30 mouse cellular contexts compared by ENCODE assay signal in genomic region chr11:4591811-4592210, GRCm38 (mm10). TPM values are rescaled to one million over a fixed set of nuclear protein-coding genes. Genes with fewer than 3 reads are reported as not detected.
A peak's percentile ranks its signal among the peaks of the same experiment; 100 is the strongest.
DNase-seq lines count a peak whose midpoint lies in the region; ATAC-seq and TF ChIP-seq lines count a peak whose summit lies in the region.
"Had no signal": no experiment of that assay in that cellular context is flagged by ENCODE, and none has a peak within 500 bp of the region (broad histone marks: within the 10 kb centered on the region; RNA-seq: fewer than 3 reads in every experiment).

No protein-coding gene starts in this region.

- H3K79me2 ChIP-seq in CH12.LX (replicated peaks; ENCODE audit: control insufficient read depth, extremely low read depth, insufficient read depth, poor library complexity, severe bottlenecking) = peaks cover 61% of the 10 kb centered on the region

- H3K4me1 ChIP-seq in hindbrain, embryonic 14.5 days (replicated peaks; ENCODE audit: control insufficient read depth, insufficient read depth, low read length) = peaks cover 27% of the 10 kb centered on the region
- peaks cover 24% of the 10 kb centered on the region for H3K4me1 ChIP-seq in hindbrain, embryonic 13.5 days (replicated peaks)
- H3K4me1 ChIP-seq in CH12.LX (ENCODE audit: control insufficient read depth in 1 of 2, insufficient read depth in 2 of 2) = peaks cover 8 to 43% of the 10 kb centered on the region in 2 experiments
- peaks cover 11% of the 10 kb centered on the region for H3K4me1 ChIP-seq in brown adipose tissue, adult 24 weeks (ENCODE audit: control insufficient read depth, insufficient read depth, insufficient read length, low read length)
- H3K4me1 ChIP-seq in liver, embryonic 16.5 days (ENCODE audit: control insufficient read depth, low read depth, low read length) = peaks cover 17% of the 10 kb centered on the region

- H3K9ac ChIP-seq in hindbrain, embryonic 14.5 days = no peak overlapping the region
- H3K9ac ChIP-seq in hindbrain, embryonic 13.5 days = no peak overlapping the region
- no peak overlapping the region; the same call in 1 of the 2 replicates for H3K9ac ChIP-seq in CH12.LX (ENCODE audit: insufficient read depth, low read depth)
- H3K9ac ChIP-seq in liver, embryonic 16.5 days (ENCODE audit: low read depth, low read length) = peak overlapping the region; percentile 29
- H3K9ac ChIP-seq: forebrain, embryonic 15.5 days; hindbrain, embryonic 12.5 days; lung, embryonic 14.5 days; midbrain, embryonic 15.5 days; stomach, embryonic 15.5 days had no signal

- TF ChIP-seq RAD21 in CH12.LX (IDR thresholded peaks at IDR 0.05; ENCODE audit: low read depth, low read length) = no peak

- in situ Hi-C loops in CH12.LX (cut with MboI; ENCODE audit: low pct_ligation_motif_present, low pct_unique_long_range_greater_than_20kb, low sequenced_read_pairs) = no loop called here

- dilution Hi-C loops in CH12.LX (cut with MboI; ENCODE audit: extremely low pct_ligation_motif_present, extremely low pct_unique_long_range_greater_than_20kb, low sequenced_read_pairs) = no loop called here

- no peaks in the 10 kb centered on the region for H3K9me3 ChIP-seq in hindbrain, embryonic 14.5 days (ENCODE audit: control insufficient read depth, low read length)
- no peaks in the 10 kb centered on the region for H3K9me3 ChIP-seq in hindbrain, embryonic 13.5 days
- H3K9me3 ChIP-seq in CH12.LX (replicated peaks; ENCODE audit: low read length) = no peaks in the 10 kb centered on the region
- no peaks in the 10 kb centered on the region for H3K9me3 ChIP-seq in liver, embryonic 16.5 days (replicated peaks; ENCODE audit: control insufficient read depth, low read length)
- H3K9me3 ChIP-seq: forebrain, embryonic 15.5 days; hindbrain, embryonic 12.5 days; midbrain, embryonic 15.5 days; stomach, embryonic 15.5 days had no signal

- no peak for ATAC-seq in hindbrain, embryonic 14.5 days (ENCODE audit: low FRiP score)
- no peak for ATAC-seq in hindbrain, embryonic 13.5 days (ENCODE audit: low FRiP score)
- ATAC-seq in liver, embryonic 16.5 days (ENCODE audit: low read depth) = no peak
- ATAC-seq: activated CD4-positive, CD25-positive, alpha-beta regulatory T cell, adult 4 months; forebrain, embryonic 15.5 days; midbrain, embryonic 15.5 days had no signal

- TF ChIP-seq CTCF in CH12.LX (conservative IDR thresholded peaks at IDR 0.05 in 1 of 2, IDR thresholded peaks at IDR 0.05 in 1 of 2; ENCODE audit: low read depth in 2 of 2, low read length in 2 of 2) = no peak

- H3K36me3 ChIP-seq in hindbrain, embryonic 14.5 days (replicated peaks; ENCODE audit: control insufficient read depth, insufficient read depth) = no peaks in the 10 kb centered on the region
- H3K36me3 ChIP-seq in hindbrain, embryonic 13.5 days = no peaks in the 10 kb centered on the region
- H3K36me3 ChIP-seq in CH12.LX (replicated peaks in 1 of 2; ENCODE audit: control insufficient read depth in 1 of 2, insufficient read depth in 1 of 2, low read length in 1 of 2) = peaks cover 0 to 20% of the 10 kb centered on the region in 2 experiments
- H3K36me3 ChIP-seq in liver, embryonic 16.5 days (ENCODE audit: control insufficient read depth, insufficient read depth) = peaks cover 4% of the 10 kb centered on the region; the same call in 1 of the 2 replicates
- H3K36me3 ChIP-seq: forebrain, embryonic 15.5 days; hindbrain, embryonic 12.5 days; midbrain, embryonic 15.5 days; stomach, embryonic 15.5 days had no signal

- no peak for TF ChIP-seq EP300 in CH12.LX (IDR thresholded peaks at IDR 0.05; ENCODE audit: low read length)

- no peak overlapping the region for H3K4me3 ChIP-seq in hindbrain, embryonic 14.5 days (replicated peaks; ENCODE audit: low read length)
- no peak overlapping the region for H3K4me3 ChIP-seq in hindbrain, embryonic 13.5 days
- no peak overlapping the region for H3K4me3 ChIP-seq in CH12.LX (replicated peaks in 1 of 3; ENCODE audit: low read depth in 2 of 3, low read length in 2 of 3, poor library complexity in 1 of 3)
- peak overlapping the region; percentile 14; the same call in 1 of the 2 replicates for H3K4me3 ChIP-seq in brown adipose tissue, adult 24 weeks (ENCODE audit: insufficient read depth, low read depth, low read length)
- peak overlapping the region; percentile 42 for H3K4me3 ChIP-seq in liver, embryonic 16.5 days (ENCODE audit: low read depth, low read length)
- H3K4me3 ChIP-seq: forebrain, embryonic 15.5 days; hindbrain, embryonic 12.5 days; midbrain, embryonic 15.5 days; myocyte; stomach, embryonic 15.5 days had no signal

- H3K27ac ChIP-seq in hindbrain, embryonic 14.5 days = no peak overlapping the region
- H3K27ac ChIP-seq in hindbrain, embryonic 13.5 days = no peak overlapping the region
- H3K27ac ChIP-seq in CH12.LX (ENCODE audit: insufficient read depth, low read depth) = no peak overlapping the region
- no peak overlapping the region; the same call in 1 of the 2 replicates for H3K27ac ChIP-seq in brown adipose tissue, adult 24 weeks (replicated peaks; ENCODE audit: low read depth, low read length)
- 0 out of 2 replicates have a peak overlapping the region, but pooled peaks have one; percentile 22 for H3K27ac ChIP-seq in liver, embryonic 16.5 days (ENCODE audit: low read length)
- H3K27ac ChIP-seq: forebrain, embryonic 15.5 days; hindbrain, embryonic 12.5 days; midbrain, embryonic 15.5 days; stomach, embryonic 15.5 days had no signal

- H3K4me2 ChIP-seq in hindbrain, embryonic 14.5 days (replicated peaks) = peak overlapping the region; percentile 70; the same call in 1 of the 2 replicates
- H3K4me2 ChIP-seq in hindbrain, embryonic 13.5 days = no peak overlapping the region
- peak overlapping the region; percentile 88 for H3K4me2 ChIP-seq in CH12.LX (ENCODE audit: insufficient read depth, low read depth, poor library complexity, severe bottlenecking)
- peak overlapping the region; percentile 72 for H3K4me2 ChIP-seq in liver, embryonic 16.5 days (ENCODE audit: low read depth, low read length)
- H3K4me2 ChIP-seq: forebrain, embryonic 15.5 days; heart, embryonic 11.5 days; hindbrain, embryonic 12.5 days; lung, embryonic 14.5 days; midbrain, embryonic 15.5 days; stomach, embryonic 15.5 days had no signal

- DNase-seq in hindbrain, embryonic 14.5 days (ENCODE audit: low spot score) = no peak
- DNase-seq in CH12.LX (ENCODE audit: extremely low read depth) = no peak
- no peak for DNase-seq in adrenal gland, postnatal 4 days (ENCODE audit: low spot score in 2 of 2)
- no peak for DNase-seq in Muller cell, postnatal 12 days (ENCODE audit: inconsistent ontology term)
- no peak for DNase-seq in left cerebral cortex, adult 11 months (ENCODE audit: low spot score)
- DNase-seq: adrenal gland, postnatal 10 days; cerebellum, adult 2 months; heart, postnatal 14 days; kidney, postnatal 36 days; lung, embryonic 14.5 days; thymus, postnatal 14 days had no signal

- TF ChIP-seq POLR2A in CH12.LX (IDR thresholded peaks at IDR 0.05; ENCODE audit: low read depth, low read length) = no peak

- no peaks in the 10 kb centered on the region for H3K27me3 ChIP-seq in hindbrain, embryonic 14.5 days (ENCODE audit: control insufficient read depth, insufficient read depth, low read length)
- no peaks in the 10 kb centered on the region for H3K27me3 ChIP-seq in hindbrain, embryonic 13.5 days
- H3K27me3 ChIP-seq in CH12.LX (replicated peaks) = no peaks in the 10 kb centered on the region
- no peaks in the 10 kb centered on the region for H3K27me3 ChIP-seq in liver, embryonic 16.5 days (ENCODE audit: control insufficient read depth, insufficient read depth, low read depth, low read length)
- H3K27me3 ChIP-seq: forebrain, embryonic 15.5 days; hindbrain, embryonic 12.5 days; midbrain, embryonic 15.5 days; stomach, embryonic 15.5 days had no signal

- WGBS in hindbrain, embryonic 14.5 days = 90% methylated on average over 4 of the region's 4 CpGs
- 89% methylated on average over 4 of the region's 4 CpGs for WGBS in hindbrain, embryonic 13.5 days
- WGBS in liver, embryonic 16.5 days (ENCODE audit: insufficient replicate concordance) = 71% methylated on average over 4 of the region's 4 CpGs

TF ChIP-seq in CH12.LX, 34 proteins besides CTCF, POLR2A, EP300 and RAD21 (continues in another document):
- TF ChIP-seq MYC (IDR thresholded peaks at IDR 0.05; ENCODE audit: low read depth, low read length) (no peak), ETS1 (conservative IDR thresholded peaks at IDR 0.05; ENCODE audit: low read depth, low read length) (no peak), UBTF (IDR thresholded peaks at IDR 0.05; ENCODE audit: low read depth, low read length) (no peak), IRF4 (IDR thresholded peaks at IDR 0.05; ENCODE audit: low read depth, low read length) (no peak)

RNA-seq across cellular contexts. Expression of gene Mtmr3, which starts 2.9 kb away (rescaled TPM):
- 39.9 and 43.0 TPM in 2 replicates for polyA plus RNA-seq in hindbrain, embryonic 14.5 days (2014; fragmentation: Nextera tagmentation; extraction: Ambion mirVana)
- 35.9 and 36.7 TPM in 2 replicates for polyA plus RNA-seq in hindbrain, embryonic 13.5 days (2015; fragmentation: Nextera tagmentation; extraction: Ambion mirVana)
- total RNA-seq in CH12.LX (2012; rRNA removed) (46.3 and 53.8 TPM in 2 replicates), CH12.LX (2014; rRNA removed) (31.7 and 32.6 TPM in 2 replicates)
- 30.3 and 32.5 TPM in 2 replicates for polyA plus RNA-seq in CH12.LX (2012; ENCODE audit: insufficient read length, low read depth)
- polyA plus RNA-seq in brown adipose tissue, adult 24 weeks (2012; ENCODE audit: insufficient read depth, insufficient read length, missing spikeins) = 13.3 and 20.3 TPM in 2 replicates
- polyA plus RNA-seq in liver, embryonic 16.5 days (2015; fragmentation: Nextera tagmentation; extraction: Ambion mirVana) = 32.8 and 36.5 TPM in 2 replicates
- total RNA-seq in adrenal gland, postnatal 4 days (2021) = 10 to 100 TPM; 81.9 to 85.2 TPM

RNA-seq across cellular contexts. Expression of gene Gm11032, which starts 28.1 kb away (rescaled TPM):
- polyA plus RNA-seq in hindbrain, embryonic 14.5 days (2014; fragmentation: Nextera tagmentation; extraction: Ambion mirVana) = not detected in 2 replicates
- polyA plus RNA-seq in hindbrain, embryonic 13.5 days (2015; fragmentation: Nextera tagmentation; extraction: Ambion mirVana) = not detected in 2 replicates
- total RNA-seq in CH12.LX (2012; rRNA removed) (not detected in 2 replicates), CH12.LX (2014; rRNA removed) (not detected in 2 replicates)
- polyA plus RNA-seq in CH12.LX (2012; ENCODE audit: insufficient read length, low read depth) = not detected in 2 replicates
- not detected in 2 replicates for polyA plus RNA-seq in brown adipose tissue, adult 24 weeks (2012; ENCODE audit: insufficient read depth, insufficient read length, missing spikeins)
- not detected in 2 replicates for polyA plus RNA-seq in liver, embryonic 16.5 days (2015; fragmentation: Nextera tagmentation; extraction: Ambion mirVana)
- not detected for total RNA-seq in adrenal gland, postnatal 4 days (2021)
- total RNA-seq: adrenal gland, postnatal 10 days; common myeloid progenitor, adult 5-6 weeks; gastrocnemius, postnatal 4 days; heart, postnatal 14 days; left cerebral cortex, adult 8-10 months; megakaryocyte-erythroid progenitor cell, adult 5-6 weeks had no signal
- polyA plus RNA-seq: activated CD4-positive, CD25-positive, alpha-beta regulatory T cell, adult 4 months; C2C12; cerebellum, adult 2 months; embryonic facial prominence, embryonic 11.5 days; forebrain, embryonic 15.5 days; heart, embryonic 11.5 days; hindbrain, embryonic 12.5 days; intestine, embryonic 14.5 days; kidney, embryonic 14.5 days; limb, embryonic 11.5 days; lung, embryonic 14.5 days; midbrain, embryonic 15.5 days; myocyte; stomach, embryonic 15.5 days had no signal

RNA-seq across cellular contexts. Expression of gene Ascc2, which starts 45.7 kb away (rescaled TPM):
- polyA plus RNA-seq in hindbrain, embryonic 14.5 days (2014; fragmentation: Nextera tagmentation; extraction: Ambion mirVana) = 19.5 and 20.2 TPM in 2 replicates
- polyA plus RNA-seq in hindbrain, embryonic 13.5 days (2015; fragmentation: Nextera tagmentation; extraction: Ambion mirVana) = 20.8 and 21.5 TPM in 2 replicates
- total RNA-seq in CH12.LX (2012; rRNA removed) (34.6 and 37.2 TPM in 2 replicates), CH12.LX (2014; rRNA removed) (25.1 and 26.0 TPM in 2 replicates)
- 50.4 and 52.9 TPM in 2 replicates for polyA plus RNA-seq in CH12.LX (2012; ENCODE audit: insufficient read length, low read depth)
- polyA plus RNA-seq in brown adipose tissue, adult 24 weeks (2012; ENCODE audit: insufficient read depth, insufficient read length, missing spikeins) = 7.4 and 9.1 TPM in 2 replicates
- 16.5 and 18.2 TPM in 2 replicates for polyA plus RNA-seq in liver, embryonic 16.5 days (2015; fragmentation: Nextera tagmentation; extraction: Ambion mirVana)
- total RNA-seq in adrenal gland, postnatal 4 days (2021) = 10 to 100 TPM; 37.9 to 40.1 TPM

Comparison
In these comparisons a context has a peak if more than half of its experiments do, and no peak if none do; other contexts are left out.
1. H3K4me3 ChIP-seq: peak in brown adipose tissue, adult 24 weeks (single experiment) and liver, embryonic 16.5 days (single experiment); none in hindbrain, embryonic 14.5 days (single experiment), hindbrain, embryonic 13.5 days (single experiment) and CH12.LX (0 of 3).